8 mouse cellular contexts compared by ENCODE assay signal in the genomic region with DNA sequence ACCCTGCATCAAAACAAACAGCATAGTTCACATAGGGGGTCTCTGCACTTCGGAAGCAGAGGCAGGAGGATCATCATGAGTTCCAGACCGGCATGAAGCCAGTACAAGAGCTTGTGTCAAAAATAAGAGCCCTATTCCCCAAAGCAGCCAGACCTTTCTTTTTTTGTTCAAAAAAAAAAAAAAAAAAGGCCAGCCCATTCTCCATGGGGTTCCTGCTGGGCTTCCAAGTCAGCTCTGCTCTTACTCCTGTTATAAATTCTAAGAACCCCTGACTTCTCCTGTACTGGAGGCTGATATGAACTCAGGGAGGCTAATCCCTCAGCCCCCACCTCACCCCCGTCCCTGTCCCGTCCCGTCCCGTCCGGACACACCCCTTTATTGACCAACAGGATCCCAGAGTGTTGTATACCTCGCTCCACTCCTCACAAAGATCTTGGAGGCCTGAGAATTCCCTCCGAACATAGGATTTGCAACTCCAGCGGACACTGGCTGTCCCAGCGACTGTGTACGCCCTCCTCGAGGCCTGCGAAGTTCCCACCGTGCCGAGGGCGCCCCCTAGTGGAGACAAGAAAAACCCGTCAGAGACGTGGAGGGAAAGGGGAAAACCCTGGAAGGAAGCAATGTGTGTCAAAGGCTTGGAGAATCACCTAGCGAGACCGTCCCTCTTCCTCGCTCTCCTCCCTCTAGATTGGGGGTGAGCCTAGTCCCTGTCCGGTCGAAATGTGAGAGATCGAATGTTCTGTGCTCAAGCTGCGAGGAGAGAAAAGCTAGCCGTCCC. TPM values are rescaled to one million over a fixed set of nuclear protein-coding genes. Genes with fewer than 3 reads are reported as not detected.
DNase-seq lines count a peak whose midpoint lies in the region; ATAC-seq lines count a peak whose summit lies in the region.

No protein-coding gene starts in this region.

- H3K27ac ChIP-seq in embryonic facial prominence, embryonic 14.5 days (replicated peaks; ENCODE audit: low read depth, low read length) = peak overlapping the region; percentile 95
- peak overlapping the region; percentile 82 for H3K27ac ChIP-seq in heart, embryonic 11.5 days (ENCODE audit: low read depth, low read length)
- peak overlapping the region; percentile 88 for H3K27ac ChIP-seq in kidney, embryonic 15.5 days
- H3K27ac ChIP-seq in liver, embryonic 15.5 days (replicated peaks) = no peak overlapping the region
- peak overlapping the region; percentile 77 for H3K27ac ChIP-seq in neural tube, embryonic 11.5 days (ENCODE audit: low read depth, low read length)
- H3K27ac ChIP-seq in stomach, embryonic 16.5 days (ENCODE audit: low read length) = peak overlapping the region; percentile 97

- H3K9me3 ChIP-seq in embryonic facial prominence, embryonic 14.5 days (ENCODE audit: control insufficient read depth, low read length) = no peaks in the 10 kb centered on the region
- H3K9me3 ChIP-seq in heart, embryonic 11.5 days (replicated peaks; ENCODE audit: control insufficient read depth, low read length) = no peaks in the 10 kb centered on the region
- no peaks in the 10 kb centered on the region for H3K9me3 ChIP-seq in kidney, embryonic 15.5 days (replicated peaks)
- H3K9me3 ChIP-seq in liver, embryonic 15.5 days (replicated peaks) = no peaks in the 10 kb centered on the region
- no peaks in the 10 kb centered on the region for H3K9me3 ChIP-seq in neural tube, embryonic 11.5 days (ENCODE audit: control insufficient read depth, low read length)
- no peaks in the 10 kb centered on the region for H3K9me3 ChIP-seq in stomach, embryonic 16.5 days (replicated peaks; ENCODE audit: control insufficient read depth, low read length)

- H3K4me3 ChIP-seq in embryonic facial prominence, embryonic 14.5 days (ENCODE audit: low read depth, low read length) = peak overlapping the region; percentile 42
- peak overlapping the region; percentile 40 for H3K4me3 ChIP-seq in heart, embryonic 11.5 days (ENCODE audit: low read depth, low read length)
- H3K4me3 ChIP-seq in kidney, embryonic 15.5 days (replicated peaks) = peak overlapping the region; percentile 36
- no peak overlapping the region; the same call in 1 of the 2 replicates for H3K4me3 ChIP-seq in liver, embryonic 15.5 days (replicated peaks)
- peak overlapping the region; percentile 22 for H3K4me3 ChIP-seq in neural tube, embryonic 11.5 days (ENCODE audit: low read depth, low read length)
- H3K4me3 ChIP-seq in stomach, embryonic 16.5 days (replicated peaks; ENCODE audit: low read length) = peak overlapping the region; percentile 34

- ATAC-seq in embryonic facial prominence, embryonic 14.5 days (ENCODE audit: low read depth) = peak; percentile 79
- 0 out of 2 replicates have a peak, but pooled peaks have one; percentile 6 for ATAC-seq in heart, embryonic 11.5 days (replicated peaks; ENCODE audit: insufficient number of reproducible peaks, low FRiP score, low TSS enrichment)
- peak; percentile 68 for ATAC-seq in kidney, embryonic 15.5 days (replicated peaks; ENCODE audit: low FRiP score)
- ATAC-seq in liver, embryonic 15.5 days (ENCODE audit: insufficient read depth) = no peak
- ATAC-seq in neural tube, embryonic 11.5 days (ENCODE audit: insufficient read depth, low FRiP score, low TSS enrichment) = peak; percentile 39; the same call in 1 of the 2 replicates
- peak; percentile 61 for ATAC-seq in stomach, embryonic 16.5 days (ENCODE audit: insufficient read depth, low FRiP score)

- WGBS in embryonic facial prominence, embryonic 14.5 days = 7% methylated on average over 24 of the region's 27 CpGs
- WGBS in heart, embryonic 11.5 days (ENCODE audit: insufficient replicate concordance) = 9% methylated on average over 27 of the region's 27 CpGs
- 6% methylated on average over 27 of the region's 27 CpGs for WGBS in kidney, embryonic 15.5 days
- WGBS in liver, embryonic 15.5 days (ENCODE audit: insufficient replicate concordance) = 5% methylated on average over 27 of the region's 27 CpGs
- WGBS in neural tube, embryonic 11.5 days = 8% methylated on average over 27 of the region's 27 CpGs
- WGBS in stomach, embryonic 16.5 days = 8% methylated on average over 27 of the region's 27 CpGs

- peak; percentile 69 for DNase-seq in CD4-positive helper T cell, adult 2 months (ENCODE audit: low read depth, low spot score)
- peak; percentile 87 to 92 for DNase-seq in adrenal gland, postnatal 36 days
- peak; percentile 92 for DNase-seq in embryonic facial prominence, embryonic 14.5 days (ENCODE audit: low spot score)
- DNase-seq in neural tube, embryonic 11.5 days (ENCODE audit: low spot score) = peak; percentile 83

- no peaks in the 10 kb centered on the region for H3K27me3 ChIP-seq in embryonic facial prominence, embryonic 14.5 days (replicated peaks; ENCODE audit: control insufficient read depth, insufficient read depth, low read length)
- H3K27me3 ChIP-seq in heart, embryonic 11.5 days (ENCODE audit: control insufficient read depth, insufficient read depth, low read length) = no peaks in the 10 kb centered on the region; the same call in 1 of the 2 replicates
- no peaks in the 10 kb centered on the region; the same call in 1 of the 2 replicates for H3K27me3 ChIP-seq in kidney, embryonic 15.5 days
- H3K27me3 ChIP-seq in liver, embryonic 15.5 days = peaks cover 61% of the 10 kb centered on the region
- no peaks in the 10 kb centered on the region for H3K27me3 ChIP-seq in neural tube, embryonic 11.5 days (ENCODE audit: control insufficient read depth, insufficient read depth, low read length)
- H3K27me3 ChIP-seq in stomach, embryonic 16.5 days (ENCODE audit: control insufficient read depth, insufficient read depth, low read length) = no peaks in the 10 kb centered on the region

- no peaks in the 10 kb centered on the region for H3K36me3 ChIP-seq in embryonic facial prominence, embryonic 14.5 days (ENCODE audit: control insufficient read depth, insufficient read depth, low read length)
- H3K36me3 ChIP-seq in heart, embryonic 11.5 days (ENCODE audit: control insufficient read depth, insufficient read depth, low read length) = no peaks in the 10 kb centered on the region
- no peaks in the 10 kb centered on the region for H3K36me3 ChIP-seq in kidney, embryonic 15.5 days
- H3K36me3 ChIP-seq in liver, embryonic 15.5 days (replicated peaks) = no peaks in the 10 kb centered on the region
- no peaks in the 10 kb centered on the region for H3K36me3 ChIP-seq in neural tube, embryonic 11.5 days (ENCODE audit: control insufficient read depth, insufficient read depth, low read length)
- H3K36me3 ChIP-seq in stomach, embryonic 16.5 days (ENCODE audit: control insufficient read depth, insufficient read depth, low read length) = no peaks in the 10 kb centered on the region

- peak overlapping the region; percentile 57 for H3K4me2 ChIP-seq in embryonic facial prominence, embryonic 14.5 days (ENCODE audit: low read depth, low read length)
- H3K4me2 ChIP-seq in heart, embryonic 11.5 days = peak overlapping the region; percentile 60
- H3K4me2 ChIP-seq in kidney, embryonic 15.5 days = peak overlapping the region; percentile 61
- peak overlapping the region; percentile 59 for H3K4me2 ChIP-seq in liver, embryonic 15.5 days
- H3K4me2 ChIP-seq in neural tube, embryonic 11.5 days (ENCODE audit: low read depth) = peak overlapping the region; percentile 52
- peak overlapping the region; percentile 55 for H3K4me2 ChIP-seq in stomach, embryonic 16.5 days (ENCODE audit: low read depth, low read length)

- H3K4me1 ChIP-seq in embryonic facial prominence, embryonic 14.5 days (ENCODE audit: control insufficient read depth, insufficient read depth, low read length) = peaks cover 39% of the 10 kb centered on the region
- peaks cover 37% of the 10 kb centered on the region for H3K4me1 ChIP-seq in heart, embryonic 11.5 days (ENCODE audit: control insufficient read depth, insufficient read depth, low read length)
- H3K4me1 ChIP-seq in kidney, embryonic 15.5 days = peaks cover 41% of the 10 kb centered on the region
- peaks cover 11% of the 10 kb centered on the region for H3K4me1 ChIP-seq in liver, embryonic 15.5 days (replicated peaks)
- H3K4me1 ChIP-seq in neural tube, embryonic 11.5 days (ENCODE audit: control insufficient read depth, insufficient read depth, low read length) = peaks cover 35% of the 10 kb centered on the region
- peaks cover 28% of the 10 kb centered on the region for H3K4me1 ChIP-seq in stomach, embryonic 16.5 days (ENCODE audit: control insufficient read depth, insufficient read depth, low read length)

- peak overlapping the region; percentile 75 for H3K9ac ChIP-seq in embryonic facial prominence, embryonic 14.5 days (ENCODE audit: low read depth, low read length)
- peak overlapping the region; percentile 78 for H3K9ac ChIP-seq in heart, embryonic 11.5 days (ENCODE audit: low read depth, low read length)
- peak overlapping the region; percentile 47 for H3K9ac ChIP-seq in kidney, embryonic 15.5 days
- H3K9ac ChIP-seq in liver, embryonic 15.5 days = no peak overlapping the region
- H3K9ac ChIP-seq in neural tube, embryonic 11.5 days (ENCODE audit: low read length) = peak overlapping the region; percentile 51
- peak overlapping the region; percentile 79 for H3K9ac ChIP-seq in stomach, embryonic 16.5 days (ENCODE audit: low read length)

RNA-seq across cellular contexts. Expression of a gene that starts 0.7 kb away (rescaled TPM):
- total RNA-seq in adrenal gland, postnatal 36 days (2021) = under 1 TPM in 1 of 2 experiments, not detected in 1; 0.69 TPM
- polyA plus RNA-seq in embryonic facial prominence, embryonic 14.5 days (2014; fragmentation: Nextera tagmentation; extraction: Ambion mirVana) = 9.5 and 15.7 TPM in 2 replicates
- polyA plus RNA-seq in heart, embryonic 11.5 days (2014; fragmentation: Nextera tagmentation; extraction: Ambion mirVana) = 13.6 and 13.9 TPM in 2 replicates
- polyA plus RNA-seq in kidney, embryonic 15.5 days (2015; fragmentation: Nextera tagmentation; extraction: Ambion mirVana) = 8.5 and 8.7 TPM in 2 replicates
- polyA plus RNA-seq in liver, embryonic 15.5 days (2015; fragmentation: Nextera tagmentation; extraction: Ambion mirVana) = 0.22 and 0.29 TPM in 2 replicates
- polyA plus RNA-seq in neural tube, embryonic 11.5 days (2014; fragmentation: Nextera tagmentation; extraction: Ambion mirVana) = 7.1 and 9.9 TPM in 2 replicates
- 21.0 and 22.0 TPM in 2 replicates for polyA plus RNA-seq in stomach, embryonic 16.5 days (2015; fragmentation: Nextera tagmentation; extraction: Ambion mirVana)

RNA-seq across cellular contexts. Expression of a gene that starts 22.3 kb away (rescaled TPM):
- total RNA-seq in adrenal gland, postnatal 36 days (2021) = 10 to 100 TPM; 25.9 to 31.1 TPM
- polyA plus RNA-seq in embryonic facial prominence, embryonic 14.5 days (2014; fragmentation: Nextera tagmentation; extraction: Ambion mirVana) = 36.1 and 41.2 TPM in 2 replicates
- 26.4 and 36.5 TPM in 2 replicates for polyA plus RNA-seq in heart, embryonic 11.5 days (2014; fragmentation: Nextera tagmentation; extraction: Ambion mirVana)
- 57.4 and 62.1 TPM in 2 replicates for polyA plus RNA-seq in kidney, embryonic 15.5 days (2015; fragmentation: Nextera tagmentation; extraction: Ambion mirVana)
- polyA plus RNA-seq in liver, embryonic 15.5 days (2015; fragmentation: Nextera tagmentation; extraction: Ambion mirVana) = 20.1 and 20.8 TPM in 2 replicates
- 45.4 and 46.1 TPM in 2 replicates for polyA plus RNA-seq in neural tube, embryonic 11.5 days (2014; fragmentation: Nextera tagmentation; extraction: Ambion mirVana)
- polyA plus RNA-seq in stomach, embryonic 16.5 days (2015; fragmentation: Nextera tagmentation; extraction: Ambion mirVana) = 34.9 and 47.0 TPM in 2 replicates

RNA-seq across cellular contexts. Expression of a gene that starts 25.7 kb away (rescaled TPM):
- total RNA-seq in adrenal gland, postnatal 36 days (2021) = 1 to 10 TPM; 3.1 to 4.2 TPM
- 41.7 and 48.9 TPM in 2 replicates for polyA plus RNA-seq in embryonic facial prominence, embryonic 14.5 days (2014; fragmentation: Nextera tagmentation; extraction: Ambion mirVana)
- 23.9 and 25.0 TPM in 2 replicates for polyA plus RNA-seq in heart, embryonic 11.5 days (2014; fragmentation: Nextera tagmentation; extraction: Ambion mirVana)
- 28.5 and 34.0 TPM in 2 replicates for polyA plus RNA-seq in kidney, embryonic 15.5 days (2015; fragmentation: Nextera tagmentation; extraction: Ambion mirVana)
- 0.41 and 0.60 TPM in 2 replicates for polyA plus RNA-seq in liver, embryonic 15.5 days (2015; fragmentation: Nextera tagmentation; extraction: Ambion mirVana)
- polyA plus RNA-seq in neural tube, embryonic 11.5 days (2014; fragmentation: Nextera tagmentation; extraction: Ambion mirVana) = 37.3 and 40.4 TPM in 2 replicates
- polyA plus RNA-seq in stomach, embryonic 16.5 days (2015; fragmentation: Nextera tagmentation; extraction: Ambion mirVana) = 12.2 and 15.4 TPM in 2 replicates
